Mouse (Mus musculus) hindbrain, embryonic 12.5 days (tissue): ENCODE measurements around the gene Cped1. TPM values are rescaled to one million over a fixed set of nuclear protein-coding genes. Genes with fewer than 3 reads are reported as not detected.
"Not testable (repeated sequence)": the region's sequence is repeated elsewhere in the genome, so short reads cannot be mapped to it uniquely, and the experiment has no call there.

Experiments
- ATAC-seq: fragments of 200-750 bp; cut with Nextera tagmentation; 2 replicates; pipeline ENCODE4 v1.8.0; 2017; ENCODE audit warnings: moderate TSS enrichment; ENCODE audit not compliant: low FRiP score
- H3K27ac ChIP-seq: fragments of 300-500 bp; sonication (generic); 2 replicates; pipeline ENCODE4 v1.5.1; 2016; ENCODE audit warnings: mild to moderate bottlenecking
- H3K27me3 ChIP-seq: fragments of 300-500 bp; sonication (generic); 2 replicates; pipeline ENCODE4 v1.6.1; 2016; ENCODE audit warnings: mild to moderate bottlenecking
- H3K36me3 ChIP-seq: fragments of 300-500 bp; sonication (generic); 2 replicates; pipeline ENCODE4 v1.6.1; 2016; ENCODE audit warnings: mild to moderate bottlenecking
- H3K4me1 ChIP-seq: fragments of 300-500 bp; sonication (generic); 2 replicates; pipeline ENCODE4 v1.6.1; 2016
- H3K4me2 ChIP-seq: fragments of 300-500 bp; sonication (generic); replicated peaks from 2 replicates; pipeline ENCODE4 v1.6.1; 2016; ENCODE audit warnings: mild to moderate bottlenecking
- H3K4me3 ChIP-seq: fragments of 300-500 bp; sonication (generic); 2 replicates; pipeline ENCODE4 v1.5.1; 2016; ENCODE audit warnings: mild to moderate bottlenecking
- H3K9ac ChIP-seq: fragments of 300-500 bp; sonication (generic); 2 replicates; pipeline ENCODE4 v1.6.1; 2016; ENCODE audit warnings: mild to moderate bottlenecking, moderate library complexity
- H3K9me3 ChIP-seq: fragments of 300-500 bp; sonication (generic); replicated peaks from 2 replicates; pipeline ENCODE4 v1.6.1; 2016; ENCODE audit warnings: mild to moderate bottlenecking
- WGBS: fragments of 180-500 bp; shearing (Covaris S2); methylation state at CpG from one replicate; pipeline ENCODE4 v1.1.7; 2016; 5-methylcytosine and 5-hydroxymethylcytosine counted together
- polyA plus RNA-seq: library from polyadenylated mRNA; unstranded; fragments of >200 nt; fragmentation: Nextera tagmentation; extraction: Ambion mirVana; gene quantifications from 2 replicates; pipeline ENCODE4 v1.2.1, GENCODE M21; 2016

Gene Cped1
- polyA plus RNA-seq, 1 experiment from 2014 or later = 21.1 TPM

GRCm38 (mm10) chr6:22233517-22233916, 247.8 kb downstream of the Cped1 start:
- Histone ChIP-seq H3K4me2 (no peak overlapping the region), H3K9ac (no peak overlapping the region), H3K27ac (no peak overlapping the region), H3K36me3 (no peaks in the 10 kb centered on the region), H3K4me1 (no peaks in the 10 kb centered on the region), H3K27me3 (no peaks in the 10 kb centered on the region), H3K9me3 (no peaks in the 10 kb centered on the region), H3K4me3 (no peak overlapping the region)
- no peak for ATAC-seq
- WGBS = 73% methylated on average over 6 of the region's 6 CpGs

DNA sequence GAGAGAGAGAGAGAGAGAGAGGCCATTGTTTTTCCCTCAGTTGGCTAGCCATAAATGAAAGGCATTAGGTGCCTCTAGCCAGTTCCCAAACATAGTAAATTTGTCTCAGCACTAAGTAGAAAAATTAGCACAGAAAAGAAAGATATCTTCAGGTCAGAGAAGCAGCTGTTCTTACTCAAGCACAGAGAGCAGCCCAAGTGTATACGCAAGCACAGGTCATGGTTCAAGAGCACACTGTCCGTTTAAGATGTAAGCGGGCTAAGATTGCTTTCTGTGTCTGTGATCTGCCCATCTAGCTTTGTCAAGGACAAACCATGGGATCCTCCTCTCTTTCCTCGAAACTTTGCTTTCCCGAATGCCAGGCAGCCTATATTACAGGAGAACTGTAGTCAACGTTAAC, 249.4 kb downstream of the Cped1 start:
- no peak overlapping the region for H3K27ac ChIP-seq
- no peaks in the 10 kb centered on the region for H3K9me3 ChIP-seq
- ATAC-seq = no peak
- no peaks in the 10 kb centered on the region for H3K36me3 ChIP-seq
- H3K4me3 ChIP-seq = no peak overlapping the region
- H3K4me2 ChIP-seq = no peak overlapping the region
- WGBS = 89% methylated on average over 6 of the region's 6 CpGs
- no peaks in the 10 kb centered on the region for H3K27me3 ChIP-seq
- H3K9ac ChIP-seq = no peak overlapping the region
- H3K4me1 ChIP-seq = no peaks in the 10 kb centered on the region

- H3K4me3 ChIP-seq = no peak overlapping the region
- WGBS = 77% methylated on average over 8 of the region's 8 CpGs
- H3K9me3 ChIP-seq = no peaks in the 10 kb centered on the region
- H3K4me1 ChIP-seq = no peaks in the 10 kb centered on the region
- H3K27ac ChIP-seq = no peak overlapping the region
- H3K9ac ChIP-seq = no peak overlapping the region
- H3K27me3 ChIP-seq = no peaks in the 10 kb centered on the region
- H3K4me2 ChIP-seq = no peak overlapping the region
- no peaks in the 10 kb centered on the region for H3K36me3 ChIP-seq
- ATAC-seq = no peak
These were observed 257.6 kb downstream of the Cped1 start for GRCm38 (mm10) chr6:22243321-22243720.

DNA sequence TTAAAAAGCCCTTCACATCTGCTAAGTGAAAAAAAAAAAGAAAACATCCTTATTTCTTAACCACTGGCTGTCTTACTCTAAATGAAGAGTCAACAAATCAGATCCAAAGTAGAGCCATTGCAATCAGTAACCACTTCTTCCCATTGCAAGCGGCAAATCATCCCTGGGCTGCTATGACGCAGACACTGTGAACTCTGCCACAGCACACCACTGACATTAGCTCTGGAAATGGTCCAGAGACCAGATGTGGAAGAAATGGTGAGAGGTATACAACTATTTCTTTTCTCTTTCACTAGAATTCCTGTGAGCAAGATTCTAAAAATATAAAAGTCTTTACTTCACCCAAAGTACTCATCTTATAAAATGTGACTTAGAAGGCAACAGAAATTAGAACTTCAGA, 261.0 kb downstream of the Cped1 start:
- no peaks in the 10 kb centered on the region for H3K4me1 ChIP-seq
- no peak overlapping the region for H3K27ac ChIP-seq
- no peaks in the 10 kb centered on the region for H3K27me3 ChIP-seq
- H3K9ac ChIP-seq = no peak overlapping the region
- WGBS = 96% methylated on average over 2 of the region's 2 CpGs
- no peak overlapping the region for H3K4me3 ChIP-seq
- no peak for ATAC-seq
- H3K4me2 ChIP-seq = no peak overlapping the region
- no peaks in the 10 kb centered on the region for H3K9me3 ChIP-seq
- no peaks in the 10 kb centered on the region for H3K36me3 ChIP-seq

DNA sequence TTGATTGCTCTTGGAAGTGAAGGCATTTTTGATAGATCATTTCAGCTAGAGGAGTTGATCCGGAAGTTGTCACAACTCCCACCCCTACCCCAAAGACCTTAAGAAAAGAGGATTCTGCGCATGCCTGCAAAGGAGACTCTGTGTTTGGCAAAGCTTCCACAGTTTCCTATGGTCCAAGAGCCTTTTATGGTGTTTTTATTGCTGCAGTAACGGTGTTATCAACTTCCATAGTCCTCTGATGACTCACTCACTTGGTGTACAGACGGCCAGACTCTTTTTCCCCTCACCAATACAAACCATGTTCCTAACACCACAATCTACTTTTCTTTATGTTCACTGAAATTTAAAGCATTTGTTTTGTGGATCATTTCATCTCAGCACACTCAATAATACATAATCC, 273.1 kb downstream of the Cped1 start:
- H3K9me3 ChIP-seq = no peaks in the 10 kb centered on the region
- WGBS = 91% methylated on average over 4 of the region's 4 CpGs
- no peak for ATAC-seq

DNA sequence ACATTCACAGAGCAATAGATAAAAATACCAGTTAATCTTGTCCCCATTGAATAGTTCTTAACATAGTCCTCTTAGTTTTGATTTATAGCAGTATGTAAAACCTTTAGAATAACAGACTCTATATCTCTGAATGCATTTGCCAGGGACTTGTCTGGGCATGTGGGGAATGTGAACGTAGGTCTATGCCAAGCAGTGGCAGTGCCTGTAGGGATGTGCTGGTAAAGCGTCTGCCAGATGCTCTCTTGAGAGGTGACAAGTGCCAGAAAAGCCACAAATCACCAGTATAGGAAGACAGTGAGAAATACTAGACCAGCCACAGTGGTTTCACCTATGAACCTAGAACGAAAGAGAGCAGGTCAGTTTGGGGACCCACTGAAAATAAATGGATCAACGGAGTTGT, 276.8 kb downstream of the Cped1 start:
- no peak overlapping the region for H3K27ac ChIP-seq
- H3K36me3 ChIP-seq = no peaks in the 10 kb centered on the region
- no peak overlapping the region for H3K4me2 ChIP-seq
- H3K4me3 ChIP-seq = no peak overlapping the region
- H3K4me1 ChIP-seq = no peaks in the 10 kb centered on the region
- no peaks in the 10 kb centered on the region for H3K27me3 ChIP-seq
- no peak for ATAC-seq
- H3K9me3 ChIP-seq = no peaks in the 10 kb centered on the region
- WGBS = 72% methylated on average over 4 of the region's 4 CpGs
- H3K9ac ChIP-seq = no peak overlapping the region

More for the DNA sequence above, 273.1 kb downstream of the Cped1 start:
- Histone ChIP-seq H3K4me2 (no peak overlapping the region), H3K9ac (no peak overlapping the region), H3K27me3 (no peaks in the 10 kb centered on the region), H3K4me3 (no peak overlapping the region), H3K4me1 (no peaks in the 10 kb centered on the region), H3K27ac (no peak overlapping the region), H3K36me3 (no peaks in the 10 kb centered on the region)

GRCm38 (mm10) chr6:22264094-22264493, 278.4 kb downstream of the Cped1 start:
- H3K4me3 ChIP-seq, ATAC-seq, H3K9ac ChIP-seq, H3K4me1 ChIP-seq, H3K27me3 ChIP-seq, H3K27ac ChIP-seq, H3K4me2 ChIP-seq, H3K36me3 ChIP-seq, H3K9me3 ChIP-seq: not testable (repeated sequence)
- 89% methylated on average over 8 of the region's 8 CpGs for WGBS

- no peak overlapping the region for H3K4me3 ChIP-seq
- H3K36me3 ChIP-seq = no peaks in the 10 kb centered on the region
- WGBS = 82% methylated on average over 4 of the region's 4 CpGs
- H3K27me3 ChIP-seq = no peaks in the 10 kb centered on the region
- no peak overlapping the region for H3K9ac ChIP-seq
- no peak for ATAC-seq
- no peak overlapping the region for H3K4me2 ChIP-seq
- no peak overlapping the region for H3K27ac ChIP-seq
- H3K9me3 ChIP-seq = no peaks in the 10 kb centered on the region
- no peaks in the 10 kb centered on the region for H3K4me1 ChIP-seq
These were observed 280.3 kb downstream of the Cped1 start for GRCm38 (mm10) chr6:22266018-22266417.

DNA sequence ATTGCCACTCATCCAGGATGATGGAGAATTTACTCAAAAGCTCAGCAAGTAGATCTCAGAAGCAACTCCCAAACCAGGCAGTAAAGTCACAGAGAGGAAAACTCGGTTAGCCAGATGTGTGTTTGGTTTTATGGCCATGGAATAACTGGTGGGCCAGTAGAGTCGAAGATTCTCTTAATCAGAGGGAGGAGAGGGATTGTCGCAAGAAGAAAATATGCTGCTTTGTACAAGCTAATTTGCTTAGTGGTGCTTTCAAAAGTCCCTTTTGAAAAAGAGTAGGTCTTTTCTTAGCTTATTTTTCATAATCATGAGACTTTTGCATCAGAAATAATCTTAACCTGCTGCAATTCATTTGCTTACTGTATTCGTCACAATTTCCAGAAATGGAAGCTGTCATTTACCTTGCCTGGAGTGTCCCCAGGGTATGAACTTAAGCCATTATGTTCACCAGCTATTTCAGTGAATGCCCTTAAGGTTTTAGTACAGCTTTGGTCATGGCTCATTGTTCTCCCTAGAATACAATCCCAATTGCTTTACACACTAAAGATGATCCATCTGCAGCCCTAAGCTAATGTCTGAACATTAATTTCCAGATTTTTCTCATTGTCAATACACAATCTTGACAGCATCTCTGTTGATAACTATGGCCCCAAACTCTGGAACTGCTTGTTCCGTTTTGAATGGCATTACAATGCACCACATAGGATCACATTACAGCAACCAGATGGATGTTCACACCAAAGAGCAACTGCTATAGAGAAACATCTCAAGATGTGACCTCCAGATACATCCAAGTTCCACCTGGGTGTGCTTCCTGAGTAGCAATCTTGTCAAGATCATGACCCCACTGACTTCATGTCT, 282.3 kb downstream of the Cped1 start:
- Histone ChIP-seq H3K9ac (no peak overlapping the region), H3K27ac (no peak overlapping the region), H3K4me3 (no peak overlapping the region), H3K4me1 (no peaks in the 10 kb centered on the region), H3K4me2 (no peak overlapping the region), H3K27me3 (no peaks in the 10 kb centered on the region), H3K36me3 (no peaks in the 10 kb centered on the region), H3K9me3 (no peaks in the 10 kb centered on the region)
- no peak for ATAC-seq
- WGBS = 74% methylated on average over 5 of the region's 5 CpGs

GRCm38 (mm10) chr6:22268677-22269076, 283.0 kb downstream of the Cped1 start:
- Histone ChIP-seq H3K4me2 (no peak overlapping the region), H3K9me3 (no peaks in the 10 kb centered on the region), H3K9ac (no peak overlapping the region), H3K27me3 (no peaks in the 10 kb centered on the region), H3K27ac (no peak overlapping the region), H3K4me3 (no peak overlapping the region), H3K4me1 (no peaks in the 10 kb centered on the region), H3K36me3 (no peaks in the 10 kb centered on the region)
- ATAC-seq = no peak

- no peak overlapping the region for H3K27ac ChIP-seq
- H3K36me3 ChIP-seq = no peaks in the 10 kb centered on the region
- H3K9me3 ChIP-seq = no peaks in the 10 kb centered on the region
- H3K4me2 ChIP-seq = no peak overlapping the region
- no peak overlapping the region for H3K4me3 ChIP-seq
- H3K4me1 ChIP-seq = no peaks in the 10 kb centered on the region
- H3K9ac ChIP-seq = no peak overlapping the region
- WGBS = 80% methylated on average over 8 of the region's 8 CpGs
- no peak for ATAC-seq
- no peaks in the 10 kb centered on the region for H3K27me3 ChIP-seq
These were observed 284.3 kb downstream of the Cped1 start for GRCm38 (mm10) chr6:22269840-22270521.

DNA sequence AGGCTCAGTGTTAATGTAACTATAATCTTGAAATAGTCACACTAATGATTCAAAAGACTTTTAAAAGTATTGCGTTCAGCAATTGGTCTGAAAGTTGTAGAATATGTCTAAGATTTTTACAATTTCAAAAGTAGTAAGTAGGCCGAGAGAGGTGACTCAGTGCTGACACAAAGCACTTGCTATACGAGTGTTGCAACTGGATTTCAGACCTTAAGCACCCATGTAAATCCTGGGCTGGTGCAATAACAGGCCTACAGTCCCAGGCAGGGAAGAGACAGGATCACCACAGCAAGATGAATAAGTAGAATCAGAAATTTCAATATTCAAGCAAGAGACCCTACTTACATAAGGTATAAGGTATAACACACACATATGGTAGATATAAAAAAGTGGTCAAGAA, 292.2 kb downstream of the Cped1 start:
- Histone ChIP-seq H3K27me3 (no peaks in the 10 kb centered on the region), H3K36me3 (no peaks in the 10 kb centered on the region), H3K9me3 (no peaks in the 10 kb centered on the region), H3K27ac (no peak overlapping the region), H3K4me3 (no peak overlapping the region), H3K9ac (no peak overlapping the region), H3K4me2 (no peak overlapping the region), H3K4me1 (no peaks in the 10 kb centered on the region)
- ATAC-seq = no peak
- 92% methylated on average over 3 of the region's 3 CpGs for WGBS
